Comparison of ENCODE assay signal across 8 mouse cellular contexts in the genomic region with DNA sequence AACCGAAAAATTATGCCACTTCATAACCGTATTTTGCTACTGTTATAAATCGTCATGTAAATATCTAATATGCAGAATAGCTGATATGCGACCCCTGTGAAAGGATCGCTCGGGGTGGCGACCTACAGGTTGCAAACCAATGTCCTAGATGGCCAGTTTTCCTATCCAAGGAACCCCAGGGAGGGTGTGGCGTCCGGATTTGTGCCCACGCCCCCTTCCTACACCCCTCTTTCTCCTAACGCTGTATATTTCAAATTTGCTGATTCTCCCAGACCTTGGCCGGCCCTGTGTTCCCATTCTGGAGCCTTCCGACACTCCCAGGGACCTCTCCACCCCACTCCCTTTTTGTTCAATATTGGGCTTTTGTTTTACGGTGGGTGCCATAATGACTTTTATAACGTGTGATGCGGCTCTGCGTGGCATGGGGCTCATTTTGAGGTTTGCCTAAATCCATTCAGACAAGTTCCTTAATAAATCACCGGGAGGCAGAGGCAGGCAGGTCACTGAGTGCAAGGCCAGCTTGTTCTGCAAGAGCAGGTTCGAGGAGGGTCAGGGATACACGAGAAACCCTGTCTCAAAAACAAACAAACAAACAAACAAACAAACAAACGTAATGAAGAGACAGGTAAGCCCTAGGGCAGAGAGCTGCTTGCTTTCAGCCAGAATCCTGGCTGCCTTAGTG. TPM values are rescaled to one million over a fixed set of nuclear protein-coding genes. Genes with fewer than 3 reads are reported as not detected.
A peak's percentile ranks its signal among the peaks of the same experiment; 100 is the strongest.
DNase-seq lines count a peak whose midpoint lies in the region; ATAC-seq and TF ChIP-seq lines count a peak whose summit lies in the region.

No protein-coding gene starts in this region.

- H3K27me3 ChIP-seq in embryonic facial prominence, embryonic 12.5 days: no peaks in the 10 kb centered on the region
- H3K27me3 ChIP-seq in intestine, postnatal 0 days (replicated peaks; ENCODE audit: control insufficient read depth, insufficient read depth, low read length): peaks cover 54% of the 10 kb centered on the region
- H3K27me3 ChIP-seq in midbrain, postnatal 0 days (ENCODE audit: insufficient read depth, low read length): no peaks in the 10 kb centered on the region

- peak overlapping the region; percentile 72 for H3K4me2 ChIP-seq in embryonic facial prominence, embryonic 12.5 days (replicated peaks)
- H3K4me2 ChIP-seq in intestine, postnatal 0 days (replicated peaks; ENCODE audit: low read depth): peak overlapping the region; percentile 91
- peak overlapping the region; percentile 89 for H3K4me2 ChIP-seq in midbrain, postnatal 0 days (ENCODE audit: low read depth, low read length, poor library complexity, severe bottlenecking)

- peak overlapping the region; percentile 100 for H3K27ac ChIP-seq in layer of hippocampus, adult 2 months
- H3K27ac ChIP-seq in embryonic facial prominence, embryonic 12.5 days: 0 out of 2 replicates have a peak overlapping the region, but pooled peaks have one; percentile 73
- no peak overlapping the region for H3K27ac ChIP-seq in intestine, postnatal 0 days (ENCODE audit: low read depth, low read length)
- H3K27ac ChIP-seq in midbrain, postnatal 0 days (ENCODE audit: low read depth, low read length): peak overlapping the region; percentile 75; the same call in 1 of the 2 replicates

- WGBS in embryonic facial prominence, embryonic 12.5 days: 29% methylated on average over 21 of the region's 21 CpGs
- 16% methylated on average over 21 of the region's 21 CpGs for WGBS in intestine, postnatal 0 days
- 21% methylated on average over 21 of the region's 21 CpGs for WGBS in midbrain, postnatal 0 days

- no peak for TF ChIP-seq CTCF in layer of hippocampus, adult 2 months (conservative IDR thresholded peaks at IDR 0.05)
- no peak for TF ChIP-seq CTCF in intestine, postnatal 0 days (IDR thresholded peaks at IDR 0.05; ENCODE audit: low read depth)
- no peak for TF ChIP-seq CTCF in midbrain, postnatal 0 days (IDR thresholded peaks at IDR 0.05)

- no peaks in the 10 kb centered on the region for H3K36me3 ChIP-seq in embryonic facial prominence, embryonic 12.5 days
- H3K36me3 ChIP-seq in intestine, postnatal 0 days (ENCODE audit: control insufficient read depth, insufficient read depth): no peaks in the 10 kb centered on the region; the same call in 1 of the 2 replicates
- H3K36me3 ChIP-seq in midbrain, postnatal 0 days (ENCODE audit: insufficient read depth, low read length): no peaks in the 10 kb centered on the region

- no peak for ATAC-seq in embryonic facial prominence, embryonic 12.5 days (ENCODE audit: insufficient number of reproducible peaks, insufficient read depth, low FRiP score, low TSS enrichment)
- ATAC-seq in intestine, postnatal 0 days: no peak
- ATAC-seq in midbrain, postnatal 0 days (ENCODE audit: low FRiP score): no peak
- no peak for ATAC-seq in activated CD4-positive, CD25-positive, alpha-beta regulatory T cell, adult 4 months

- no peaks in the 10 kb centered on the region for H3K9me3 ChIP-seq in embryonic facial prominence, embryonic 12.5 days
- H3K9me3 ChIP-seq in intestine, postnatal 0 days (ENCODE audit: control insufficient read depth): no peaks in the 10 kb centered on the region
- H3K9me3 ChIP-seq in midbrain, postnatal 0 days (ENCODE audit: low read length): no peaks in the 10 kb centered on the region

- peak overlapping the region; percentile 72 for H3K9ac ChIP-seq in embryonic facial prominence, embryonic 12.5 days
- H3K9ac ChIP-seq in intestine, postnatal 0 days (ENCODE audit: low read depth, low read length): peak overlapping the region; percentile 53; the same call in 1 of the 2 replicates
- peak overlapping the region; percentile 70 for H3K9ac ChIP-seq in midbrain, postnatal 0 days (replicated peaks; ENCODE audit: low read length, poor library complexity, severe bottlenecking)

- H3K4me1 ChIP-seq in embryonic facial prominence, embryonic 12.5 days: peaks cover 18% of the 10 kb centered on the region
- H3K4me1 ChIP-seq in intestine, postnatal 0 days (replicated peaks; ENCODE audit: control insufficient read depth, insufficient read depth, low read length): no peaks in the 10 kb centered on the region
- H3K4me1 ChIP-seq in midbrain, postnatal 0 days (ENCODE audit: insufficient read depth, low read length): peaks cover 7% of the 10 kb centered on the region; the same call in 1 of the 2 replicates

- DNase-seq in layer of hippocampus, adult 2 months (ENCODE audit: low spot score in 2 of 2): no peak
- no peak for DNase-seq in layer of hippocampus, postnatal 10 days (ENCODE audit: low spot score in 2 of 2)
- DNase-seq in midbrain, postnatal 0 days (ENCODE audit: low spot score): no peak
- DNase-seq in left cerebral cortex, postnatal 25 days (ENCODE audit: low spot score in 2 of 2): no peak
- no peak for DNase-seq in layer of hippocampus, adult 9-10 months (ENCODE audit: low spot score)

- H3K4me3 ChIP-seq in layer of hippocampus, adult 2 months: peak overlapping the region; percentile 88
- H3K4me3 ChIP-seq in embryonic facial prominence, embryonic 12.5 days: peak overlapping the region; percentile 71
- H3K4me3 ChIP-seq in intestine, postnatal 0 days (ENCODE audit: low read depth, low read length): peak overlapping the region; percentile 55
- H3K4me3 ChIP-seq in midbrain, postnatal 0 days (ENCODE audit: low read depth, low read length): peak overlapping the region; percentile 80

- intact Hi-C loops in left cerebral cortex, postnatal 25 days (cut with DNase I): no loop called here

RNA-seq across cellular contexts. Expression of a gene that starts 0.9 kb away (rescaled TPM):
- total RNA-seq in layer of hippocampus, adult 2 months (2021): 10 to 100 TPM; 20.1 to 20.2 TPM
- 10 to 100 TPM; 20.9 to 21.4 TPM for total RNA-seq in layer of hippocampus, postnatal 10 days (2021)
- 25.6 and 27.1 TPM in 2 replicates for polyA plus RNA-seq in embryonic facial prominence, embryonic 12.5 days (2016; fragmentation: Nextera tagmentation; extraction: Ambion mirVana)
- 3.5 and 3.9 TPM in 2 replicates for polyA plus RNA-seq in intestine, postnatal 0 days (2015; fragmentation: Nextera tagmentation; extraction: Ambion mirVana)
- 30.0 and 36.8 TPM in 2 replicates for total RNA-seq in midbrain, postnatal 0 days (2014; rRNA removed)
- 25.2 and 28.1 TPM in 2 replicates for polyA plus RNA-seq in midbrain, postnatal 0 days (2015; fragmentation: Nextera tagmentation; extraction: Ambion mirVana)
- total RNA-seq in left cerebral cortex, postnatal 25 days (2021): 10 to 100 TPM; 15.9 to 17.3 TPM
- 10 to 100 TPM in 1 of 2 experiments, 1 to 10 TPM in 1; 6.7 to 11.3 TPM for polyA plus RNA-seq in activated CD4-positive, CD25-positive, alpha-beta regulatory T cell, adult 4 months (2017; shearing (Covaris generic))

RNA-seq across cellular contexts. Expression of a gene that starts 20.6 kb away (rescaled TPM):
- total RNA-seq in layer of hippocampus, adult 2 months (2021): not detected
- total RNA-seq in layer of hippocampus, postnatal 10 days (2021): not detected
- not detected in 2 replicates for polyA plus RNA-seq in embryonic facial prominence, embryonic 12.5 days (2016; fragmentation: Nextera tagmentation; extraction: Ambion mirVana)
- polyA plus RNA-seq in intestine, postnatal 0 days (2015; fragmentation: Nextera tagmentation; extraction: Ambion mirVana): not detected in 2 replicates
- total RNA-seq in midbrain, postnatal 0 days (2014; rRNA removed): not detected in 2 replicates
- not detected in 2 replicates for polyA plus RNA-seq in midbrain, postnatal 0 days (2015; fragmentation: Nextera tagmentation; extraction: Ambion mirVana)
- total RNA-seq in left cerebral cortex, postnatal 25 days (2021): not detected
- polyA plus RNA-seq in activated CD4-positive, CD25-positive, alpha-beta regulatory T cell, adult 4 months (2017; shearing (Covaris generic)): not detected

RNA-seq across cellular contexts. Expression of a gene that starts 29.8 kb away (rescaled TPM):
- not detected for total RNA-seq in layer of hippocampus, adult 2 months (2021)
- not detected for total RNA-seq in layer of hippocampus, postnatal 10 days (2021)
- polyA plus RNA-seq in embryonic facial prominence, embryonic 12.5 days (2016; fragmentation: Nextera tagmentation; extraction: Ambion mirVana): not detected in 2 replicates
- polyA plus RNA-seq in intestine, postnatal 0 days (2015; fragmentation: Nextera tagmentation; extraction: Ambion mirVana): not detected in 2 replicates
- not detected in 2 replicates for total RNA-seq in midbrain, postnatal 0 days (2014; rRNA removed)
- polyA plus RNA-seq in midbrain, postnatal 0 days (2015; fragmentation: Nextera tagmentation; extraction: Ambion mirVana): not detected in 2 replicates
- not detected for total RNA-seq in left cerebral cortex, postnatal 25 days (2021)
- polyA plus RNA-seq in activated CD4-positive, CD25-positive, alpha-beta regulatory T cell, adult 4 months (2017; shearing (Covaris generic)): not detected
